In the genomic region with DNA sequence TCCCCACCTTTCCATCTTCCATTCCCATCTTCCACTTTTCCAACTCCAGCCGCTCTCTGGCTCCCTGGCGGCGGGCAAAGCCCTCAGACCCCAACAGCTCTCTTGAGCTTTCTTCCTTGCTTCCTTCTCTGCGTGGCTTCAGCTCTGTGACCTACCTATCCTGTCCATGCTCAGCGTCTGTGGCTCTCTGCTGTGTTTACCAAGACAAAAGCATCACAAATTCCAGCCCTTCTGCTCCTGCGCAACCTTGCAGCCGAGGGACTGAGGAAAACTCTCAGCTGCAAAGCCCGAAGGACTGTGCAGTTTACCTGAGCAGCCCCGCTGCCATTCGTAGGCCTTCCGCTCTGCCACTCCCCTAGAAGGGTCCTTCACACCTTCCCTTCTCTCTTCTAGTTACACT, we compare ENCODE assay signal across 30 mouse cellular contexts. TPM values are rescaled to one million over a fixed set of nuclear protein-coding genes. Genes with fewer than 3 reads are reported as not detected.
"Had no signal": no experiment of that assay in that cellular context is flagged by ENCODE, and none has a peak within 500 bp of the region (broad histone marks: within the 10 kb centered on the region; RNA-seq: fewer than 3 reads in every experiment).

No protein-coding gene starts in this region.

- H3K36me3 ChIP-seq: kidney, embryonic 15.5 days; liver, embryonic 13.5 days had no signal

- H3K4me3 ChIP-seq: kidney, embryonic 15.5 days; left cerebral cortex, adult 2 months; liver, embryonic 13.5 days had no signal

- H3K27ac ChIP-seq: kidney, embryonic 15.5 days; left cerebral cortex, adult 2 months; liver, embryonic 13.5 days had no signal

- H3K27me3 ChIP-seq: kidney, embryonic 15.5 days; liver, embryonic 13.5 days had no signal

- H3K4me2 ChIP-seq: kidney, embryonic 15.5 days; liver, embryonic 13.5 days; midbrain, embryonic 11.5 days had no signal

- H3K4me1 ChIP-seq: kidney, embryonic 15.5 days; liver, embryonic 13.5 days had no signal

- DNase-seq: kidney, adult 8-10 months; kidney, postnatal 10 days; kidney, postnatal 36 days; layer of hippocampus, postnatal 36 days; liver, embryonic 13.5 days; lung, adult 2 months; midbrain, embryonic 14.5 days; thymus, adult 18-20 months; thymus, postnatal 14 days; thymus, postnatal 4 days had no signal

- H3K9ac ChIP-seq: kidney, embryonic 15.5 days; liver, embryonic 13.5 days had no signal

- H3K9me3 ChIP-seq: kidney, embryonic 15.5 days; liver, embryonic 13.5 days had no signal

RNA-seq across cellular contexts. Expression of a gene that starts 46.3 kb away (rescaled TPM):
- total RNA-seq: layer of hippocampus, adult 8-10 months; layer of hippocampus, postnatal 10 days; layer of hippocampus, postnatal 36 days; left cerebral cortex, adult 2 months; left cerebral cortex, postnatal 10 days; left cerebral cortex, postnatal 36 days; liver, adult 2 months; megakaryocyte progenitor cell, adult 5-6 weeks; megakaryocyte-erythroid progenitor cell, adult 5-6 weeks; midbrain, postnatal 0 days had no signal
- polyA plus RNA-seq: kidney, embryonic 15.5 days; limb, embryonic 11.5 days; limb, embryonic 14.5 days; liver, adult 2 months; liver, embryonic 13.5 days; liver, embryonic 16.5 days; lung, adult 2 months; midbrain, embryonic 11.5 days; midbrain, embryonic 14.5 days; midbrain, postnatal 0 days; neural tube, embryonic 11.5 days; neural tube, embryonic 14.5 days; small intestine, adult 2 months; spleen, adult 2 months; stomach, embryonic 16.5 days; testis, adult 2 months had no signal

RNA-seq across cellular contexts. Expression of a gene that starts 56.7 kb away (rescaled TPM):
- total RNA-seq: megakaryocyte progenitor cell, adult 5-6 weeks; megakaryocyte-erythroid progenitor cell, adult 5-6 weeks had no signal
